Mouse (Mus musculus): ENCODE data around the gene Por.

Gene Por

DNA sequence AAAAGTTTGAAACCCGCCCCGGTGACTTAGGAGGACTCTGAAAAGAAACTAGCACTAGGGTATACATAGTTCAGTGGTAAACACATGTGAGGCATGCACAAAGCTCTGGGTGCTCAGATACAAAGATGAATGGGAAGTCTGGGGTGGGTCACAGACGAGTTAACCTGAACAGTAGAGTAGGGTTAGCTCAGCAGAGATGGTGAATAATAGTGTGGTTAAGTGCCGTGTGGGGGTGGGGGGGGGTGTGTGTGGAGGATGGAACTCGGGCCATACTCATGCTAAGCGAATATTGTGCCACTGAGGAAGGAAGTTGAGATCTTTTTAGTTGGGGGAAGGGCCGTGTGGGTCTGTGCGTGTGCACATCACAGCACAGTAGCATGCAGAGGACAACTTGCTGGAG lies 110.5 kb downstream of the Por start:
- no peak for DNase-seq

- DNase-seq = no peak
These were observed 113.1 kb downstream of the Por start for GRCm38 (mm10) chr5:135782901-135783300.
